Mouse (Mus musculus): ENCODE results near the gene Efcc1. TPM values are rescaled to one million over a fixed set of nuclear protein-coding genes. Genes with fewer than 3 reads are reported as not detected.

Gene Efcc1
- 1.1 and 2.5 TPM in 2 replicates for total RNA-seq (2021)
- long read RNA-seq, experiment 1, partial matches to known transcripts, result 1 of 2 reads
- long read RNA-seq, experiment 1, other reads (novel, unspliced or antisense), result 1 of 2 reads
- long read RNA-seq, experiment 2, partial matches to known transcripts, result 0 of 3 reads
- long read RNA-seq, experiment 2, other reads (novel, unspliced or antisense), result 1 of 3 reads

DNA sequence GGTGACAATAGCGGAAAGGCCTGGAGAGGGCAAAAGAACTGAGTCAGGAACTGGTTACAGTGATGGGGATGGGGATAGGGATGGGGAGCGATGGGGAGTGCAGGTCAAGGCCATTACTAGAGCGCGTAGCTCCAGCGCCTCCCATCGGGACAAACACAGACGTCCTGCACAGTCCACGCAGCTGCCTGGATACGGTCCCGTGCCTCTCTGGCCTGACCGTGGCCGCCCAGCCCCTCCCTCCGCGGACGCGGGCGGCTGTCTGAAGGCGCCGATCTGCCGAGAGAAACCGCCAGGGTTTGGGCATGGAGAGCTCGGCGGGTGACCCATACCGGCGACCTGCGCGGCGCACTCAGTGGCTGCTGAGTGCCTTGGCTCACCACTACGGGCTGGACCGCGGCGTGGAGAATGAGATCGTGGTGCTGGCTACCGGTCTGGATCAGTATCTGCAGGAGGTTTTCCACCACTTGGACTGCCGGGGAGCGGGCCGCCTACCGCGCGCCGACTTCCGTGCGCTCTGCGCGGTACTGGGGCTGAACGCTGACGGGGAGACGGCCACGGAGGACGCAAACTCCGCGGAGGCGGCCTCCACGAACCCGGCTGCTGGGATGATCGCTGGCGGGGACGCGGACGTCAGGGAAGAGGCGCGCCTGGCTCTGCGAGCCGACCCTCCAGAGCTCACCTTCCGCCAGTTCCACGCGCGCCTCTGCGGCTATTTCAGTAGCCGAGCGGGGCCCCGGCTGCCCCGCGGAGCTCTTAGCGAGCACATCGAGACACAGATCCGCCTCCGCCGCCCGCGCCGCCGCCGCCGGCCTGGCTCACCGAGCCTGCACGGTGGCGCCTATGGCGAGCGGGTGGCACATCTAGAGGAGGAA lies at the start of gene Efcc1:
Efcc1 (plus strand) TSS at position 279 of the 872 bp plus-strand sequence.
- DNase-seq, result peak; percentile 44

DNA sequence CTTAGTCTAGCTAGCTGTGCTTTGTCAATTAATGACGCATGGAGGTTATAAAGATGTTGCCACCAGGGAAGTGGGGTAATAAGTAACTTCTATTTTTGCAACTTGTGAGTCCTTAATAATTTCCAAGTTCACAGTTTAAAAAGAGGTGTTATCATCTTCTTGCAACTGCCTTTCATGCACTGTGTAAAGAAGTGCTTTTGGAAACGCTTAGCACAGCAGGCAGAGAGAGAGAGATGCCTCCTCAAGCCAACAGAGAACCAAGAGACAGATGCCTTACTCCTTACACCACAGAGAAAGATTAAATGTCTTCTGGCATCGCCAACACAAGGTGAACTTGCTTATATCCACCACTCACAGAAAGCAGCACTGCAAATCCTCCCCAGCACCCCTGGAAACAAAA lies 34.7 kb upstream of the Efcc1 start:
- no peak for DNase-seq

DNA sequence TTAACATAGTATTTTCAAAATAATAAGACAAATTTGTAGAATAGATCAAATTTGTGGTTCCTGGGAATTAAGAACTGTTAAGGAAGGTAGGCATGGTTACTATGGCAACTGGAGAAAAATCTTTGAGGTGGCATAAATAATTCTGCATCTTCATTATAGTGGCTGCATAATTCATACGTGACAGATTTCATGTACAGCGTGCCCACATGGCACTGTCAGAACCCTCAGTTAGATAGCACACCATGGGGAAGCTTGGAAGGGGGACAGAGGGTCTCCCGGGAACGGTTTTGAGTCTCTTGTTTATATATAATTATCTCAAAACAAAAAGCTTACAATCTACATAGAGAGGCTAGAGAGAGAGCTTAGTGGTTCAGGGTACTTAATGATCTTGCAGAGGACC lies 34.1 kb upstream of the Efcc1 start:
- no peak for DNase-seq

DNA sequence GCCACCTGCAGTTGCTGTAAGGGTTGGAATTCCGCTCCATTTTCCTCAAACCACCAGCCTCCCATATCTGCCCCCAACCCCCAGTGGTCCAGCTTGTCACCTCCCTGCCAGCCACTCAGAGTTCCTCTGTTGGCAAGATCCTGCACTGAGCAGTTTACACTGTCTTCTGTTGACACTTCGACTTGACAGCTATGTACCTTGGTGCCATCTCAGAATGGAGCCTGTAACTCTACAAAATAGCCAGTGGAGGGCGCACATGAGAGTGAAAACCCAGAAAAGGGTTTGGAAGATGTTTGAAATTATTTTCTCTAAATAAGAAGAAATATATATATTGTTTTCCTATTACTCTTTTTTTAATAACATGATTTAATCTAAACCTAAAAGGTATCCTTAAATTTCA lies 24.4 kb upstream of the Efcc1 start:
- DNase-seq, result peak; percentile 9

DNA sequence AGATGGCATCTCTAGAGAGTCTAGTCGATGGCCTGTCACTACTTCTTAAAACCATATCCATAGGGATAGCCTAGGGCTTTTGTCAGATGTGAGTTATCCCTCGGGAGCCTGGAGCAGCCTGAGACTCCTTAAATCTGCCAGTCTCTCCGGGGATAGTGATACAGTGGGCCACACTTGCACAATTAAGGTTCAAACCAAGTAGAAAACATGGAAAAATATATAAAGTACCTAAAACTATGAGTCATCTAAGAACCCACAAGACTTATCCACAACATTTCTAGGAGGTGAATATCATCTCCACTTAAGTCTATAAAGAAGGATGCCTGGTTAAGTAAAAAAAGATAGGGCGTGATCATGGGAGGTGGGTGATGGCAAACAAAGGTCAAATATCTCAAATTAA lies 18.4 kb upstream of the Efcc1 start:
- no peak for DNase-seq

DNA sequence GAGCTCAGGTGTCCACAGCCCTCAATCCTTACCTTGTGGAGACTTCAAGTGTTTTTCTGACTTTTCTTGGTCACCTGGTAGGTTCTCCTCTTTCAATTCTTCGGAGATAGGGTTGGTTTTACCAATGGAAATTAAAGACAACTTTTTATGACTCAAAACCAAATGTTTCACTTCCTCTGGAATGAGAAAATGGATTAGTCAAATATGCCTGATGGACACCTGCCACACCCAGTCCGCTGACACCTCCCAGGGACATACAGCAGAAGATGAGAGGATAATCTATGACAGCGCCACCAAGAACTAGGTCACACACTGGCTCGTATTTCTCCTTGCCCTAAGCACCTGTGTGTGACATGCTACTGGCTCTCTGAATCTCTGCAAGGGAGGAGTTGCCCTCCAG lies 16.6 kb upstream of the Efcc1 start:
- DNase-seq, result no peak

DNA sequence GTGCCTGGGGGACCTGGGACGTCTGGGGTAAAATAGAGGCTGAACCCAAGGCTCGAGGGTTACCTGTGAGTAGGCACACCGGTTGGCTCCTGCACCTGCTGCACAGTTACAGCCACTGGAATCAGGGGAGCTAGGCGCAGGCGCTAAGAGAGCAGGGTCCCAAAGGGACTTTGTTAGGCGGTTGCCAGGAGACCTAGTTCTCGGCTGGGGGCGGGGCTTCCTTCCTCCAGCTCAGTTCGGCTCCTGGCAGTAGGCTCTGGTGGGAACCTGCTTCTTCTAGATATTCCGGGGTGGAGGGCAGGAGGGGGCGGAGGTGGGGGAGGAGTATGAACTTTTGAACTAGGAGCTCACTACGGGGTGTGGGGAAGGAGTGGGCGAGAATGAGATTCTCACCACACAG lies 8.0 kb upstream of the Efcc1 start:
- DNase-seq, result peak; percentile 64

DNA sequence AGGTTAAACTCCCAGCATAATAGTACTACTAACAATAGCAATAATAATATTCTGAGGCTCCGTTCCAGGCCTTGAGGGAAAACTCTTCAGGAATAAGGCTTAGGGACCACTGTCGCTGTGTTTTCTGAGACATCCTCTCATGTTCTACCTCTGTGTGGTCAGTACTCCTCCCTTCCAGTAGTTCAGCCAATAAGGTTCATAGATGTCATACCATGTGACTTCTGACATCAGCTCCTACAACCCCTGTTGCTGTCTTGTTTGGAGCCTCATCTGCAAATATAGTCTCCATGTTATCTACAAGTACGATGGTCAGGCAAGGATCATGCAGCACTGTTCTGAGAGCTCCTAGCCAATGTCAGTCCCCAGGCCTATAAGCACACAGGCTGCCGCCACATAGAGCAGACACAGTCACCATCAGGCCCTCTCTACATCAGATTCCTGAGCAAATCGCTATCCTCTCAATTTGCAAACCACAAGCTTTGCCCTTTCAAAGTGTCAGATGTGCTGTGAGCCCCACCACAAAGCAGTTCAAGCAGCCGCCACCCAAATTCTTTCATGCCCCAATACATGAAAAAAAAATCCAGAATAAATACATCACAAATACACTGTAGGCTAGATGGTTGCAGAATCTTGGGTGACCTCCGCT lies 5.3 kb upstream of the Efcc1 start:
- no peak for DNase-seq

DNA sequence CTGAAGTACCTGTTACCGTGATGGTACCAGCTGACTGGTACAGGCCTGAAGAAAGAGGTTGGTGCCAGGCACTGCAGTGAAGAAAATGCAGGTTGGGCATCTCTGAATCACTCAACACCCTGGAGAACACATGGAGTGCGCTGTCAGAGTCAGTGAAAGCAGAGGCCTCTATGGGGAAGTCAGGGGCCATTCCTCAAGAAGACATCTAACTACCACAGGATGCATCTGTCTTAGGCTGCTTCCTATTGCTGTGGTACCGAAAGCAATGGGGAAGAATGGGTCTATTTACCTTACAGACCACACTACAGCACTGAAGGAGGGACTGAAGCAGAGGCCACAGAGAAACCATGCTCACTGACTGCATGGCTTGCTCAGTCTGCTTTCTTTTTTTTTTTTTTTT lies 2.6 kb upstream of the Efcc1 start:
- DNase-seq, result no peak

DNA sequence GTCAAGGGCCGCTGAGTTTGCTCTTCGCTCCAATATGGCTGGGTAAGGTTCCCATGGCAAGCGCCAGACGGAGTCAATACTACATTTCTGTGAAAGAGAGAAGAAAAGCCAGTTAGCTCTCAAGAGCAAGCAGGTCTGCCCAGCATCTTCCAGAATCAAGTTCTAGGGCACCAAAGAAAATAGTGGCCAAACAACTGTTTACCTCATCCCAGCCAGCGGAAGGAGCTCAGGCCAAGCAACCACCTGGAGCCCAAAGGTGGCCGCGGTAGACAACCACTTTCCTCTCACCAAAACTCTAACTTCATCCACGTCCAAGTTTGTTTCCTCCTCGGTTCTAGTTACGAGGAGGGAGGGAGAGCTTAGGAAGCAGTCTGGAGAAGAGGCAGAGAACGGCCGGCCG lies 528 bp upstream of the Efcc1 start:
- DNase-seq, result no peak

DNA sequence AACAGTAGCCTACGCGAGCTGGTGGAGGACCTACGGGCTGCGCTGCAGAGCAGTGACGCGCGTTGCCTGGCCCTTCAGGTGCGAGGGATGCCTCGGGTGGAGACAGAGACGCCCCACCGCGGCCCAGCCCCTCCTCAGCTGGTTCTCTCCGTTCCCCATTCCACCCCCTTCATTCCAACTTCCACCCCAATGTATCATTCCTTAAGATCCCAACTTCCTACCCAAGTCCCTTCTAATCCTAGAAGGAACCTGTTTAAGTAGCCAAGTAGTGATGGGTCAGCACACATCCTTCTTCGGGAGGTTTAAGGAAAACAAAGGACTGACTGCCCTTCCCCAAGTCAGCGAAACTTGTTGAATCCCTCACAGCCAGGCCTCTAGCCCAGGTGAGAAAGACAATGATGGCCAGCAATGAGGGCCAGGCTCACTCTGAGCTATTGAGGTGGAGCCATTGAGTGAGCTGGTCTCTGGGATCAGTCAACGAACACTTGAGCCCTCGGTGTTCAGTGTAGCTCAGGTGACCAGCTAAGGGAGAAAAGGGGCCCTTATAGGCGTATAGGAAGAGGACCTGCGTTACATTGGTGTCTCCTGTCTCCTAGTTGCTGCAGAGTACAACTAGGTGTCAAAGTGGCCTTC lies 910 bp downstream of the Efcc1 start:
- DNase-seq, result no peak

DNA sequence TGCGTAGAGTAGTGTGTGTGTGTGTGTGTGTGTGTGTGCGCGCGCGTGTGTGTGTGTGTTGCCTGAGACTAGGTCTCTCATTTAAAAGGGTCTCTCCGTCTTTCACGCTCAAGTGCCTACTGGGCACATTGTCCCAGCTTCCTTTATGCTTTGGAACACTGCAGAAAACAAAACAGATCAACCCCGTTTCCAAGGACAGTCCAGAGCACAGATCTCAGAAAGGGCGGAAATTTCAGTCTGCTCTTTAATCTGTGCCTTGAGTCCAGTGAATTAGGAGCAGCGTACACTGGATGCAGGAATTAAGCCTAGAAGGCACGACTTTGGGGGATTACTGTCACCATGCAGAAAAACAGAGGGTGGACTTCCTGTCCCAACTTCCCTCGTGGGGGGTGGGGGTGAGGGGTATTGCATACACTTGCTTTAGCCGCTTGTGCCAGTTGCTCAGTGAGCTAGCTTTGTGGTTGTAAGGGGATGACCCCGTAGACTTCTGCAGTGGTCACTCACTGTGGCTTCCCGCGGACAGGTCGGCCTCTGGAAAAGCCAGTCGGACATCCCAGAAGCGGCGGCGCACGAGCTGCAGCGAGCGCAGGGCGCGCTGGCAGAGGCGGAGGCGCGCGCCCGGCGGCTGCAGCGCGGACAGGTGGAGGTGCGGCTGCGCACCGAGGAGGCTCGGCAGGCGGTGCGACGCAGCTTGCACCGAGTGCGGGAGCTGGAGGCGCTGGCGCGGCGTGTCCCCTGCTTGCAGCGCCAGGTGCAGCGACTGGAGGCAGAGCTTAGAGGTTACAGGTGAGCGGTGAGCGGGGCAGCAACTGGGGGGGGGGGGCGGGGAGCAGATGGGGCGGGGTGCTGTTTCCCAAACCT lies 1.7 kb downstream of the Efcc1 start:
- no peak for DNase-seq

DNA sequence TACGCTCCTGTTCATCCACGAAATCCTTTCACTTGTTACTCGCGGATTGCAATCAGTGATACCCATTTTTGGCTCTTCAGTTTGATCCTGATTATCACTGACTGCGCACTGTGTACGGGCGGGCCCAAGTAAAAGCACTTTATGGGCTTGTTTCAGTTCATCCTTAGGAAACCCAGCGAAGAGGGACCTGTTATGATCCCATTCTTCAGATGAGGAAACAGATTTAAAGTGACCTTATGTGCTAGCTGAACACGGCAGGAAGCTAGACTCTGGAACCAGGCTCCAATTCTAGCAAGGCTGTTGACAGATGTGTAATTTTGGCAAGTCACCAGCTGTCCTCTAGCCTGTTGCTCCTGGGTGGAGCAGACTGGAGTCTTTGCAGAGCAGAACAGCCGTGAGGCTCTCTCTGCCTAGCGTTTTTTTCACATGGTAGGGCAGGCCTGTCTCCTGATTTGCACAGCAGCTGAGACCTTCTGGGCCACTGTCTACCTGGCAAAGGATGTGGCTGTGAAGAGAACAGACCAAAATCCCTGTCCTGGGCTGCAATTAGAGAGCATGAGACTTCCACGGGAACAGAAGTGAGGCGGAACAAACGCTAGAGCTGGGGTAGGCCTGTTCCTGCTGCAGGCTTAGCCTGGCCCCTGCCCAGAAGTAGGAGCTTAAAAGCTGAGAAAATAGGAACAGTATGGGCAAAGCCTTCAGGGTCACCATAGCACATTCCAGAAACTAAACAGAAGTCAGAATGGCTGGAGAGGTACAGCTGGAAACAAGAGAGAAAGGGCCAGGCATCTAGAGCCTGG lies 2.7 kb downstream of the Efcc1 start:
- DNase-seq, result peak; percentile 38

DNA sequence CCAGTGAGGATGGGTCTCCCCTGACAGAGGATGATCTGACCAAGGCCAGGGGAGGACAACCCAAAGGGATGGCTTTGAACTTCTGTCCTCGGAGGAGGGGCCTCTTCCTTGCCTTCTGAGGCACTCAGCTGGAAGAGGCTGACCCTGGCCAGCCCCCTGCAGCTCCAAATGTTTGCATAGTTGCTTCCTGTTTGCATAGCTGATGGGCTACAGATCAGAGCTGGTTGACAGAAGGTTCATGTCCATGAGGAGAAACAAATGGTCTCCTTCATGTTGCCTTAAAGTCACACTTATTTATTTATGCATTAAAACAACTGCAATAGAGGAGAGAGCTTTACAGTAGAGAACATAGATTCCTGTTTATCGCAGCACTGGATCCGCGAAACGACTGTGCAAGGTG lies 3.5 kb downstream of the Efcc1 start:
- no peak for DNase-seq

DNA sequence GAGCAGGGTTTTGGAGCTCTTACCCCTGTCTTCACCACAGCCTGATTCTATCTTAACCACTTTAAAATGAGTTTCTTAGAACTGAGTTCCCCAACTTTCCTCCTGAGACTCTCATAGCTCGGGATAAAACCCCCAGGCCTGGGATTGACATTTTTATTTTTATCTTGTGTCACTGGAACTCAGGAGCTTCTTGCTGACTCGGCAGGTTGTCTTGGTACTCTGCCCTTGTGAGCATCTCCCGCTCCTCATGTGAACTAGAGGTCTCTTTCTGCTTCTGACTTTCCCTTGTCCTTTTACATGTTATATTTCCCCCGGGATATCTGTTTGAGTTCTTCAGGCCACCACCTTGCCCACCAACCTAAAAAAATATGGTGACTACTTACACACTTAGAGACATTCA lies 6.3 kb downstream of the Efcc1 start:
- no peak for DNase-seq

DNA sequence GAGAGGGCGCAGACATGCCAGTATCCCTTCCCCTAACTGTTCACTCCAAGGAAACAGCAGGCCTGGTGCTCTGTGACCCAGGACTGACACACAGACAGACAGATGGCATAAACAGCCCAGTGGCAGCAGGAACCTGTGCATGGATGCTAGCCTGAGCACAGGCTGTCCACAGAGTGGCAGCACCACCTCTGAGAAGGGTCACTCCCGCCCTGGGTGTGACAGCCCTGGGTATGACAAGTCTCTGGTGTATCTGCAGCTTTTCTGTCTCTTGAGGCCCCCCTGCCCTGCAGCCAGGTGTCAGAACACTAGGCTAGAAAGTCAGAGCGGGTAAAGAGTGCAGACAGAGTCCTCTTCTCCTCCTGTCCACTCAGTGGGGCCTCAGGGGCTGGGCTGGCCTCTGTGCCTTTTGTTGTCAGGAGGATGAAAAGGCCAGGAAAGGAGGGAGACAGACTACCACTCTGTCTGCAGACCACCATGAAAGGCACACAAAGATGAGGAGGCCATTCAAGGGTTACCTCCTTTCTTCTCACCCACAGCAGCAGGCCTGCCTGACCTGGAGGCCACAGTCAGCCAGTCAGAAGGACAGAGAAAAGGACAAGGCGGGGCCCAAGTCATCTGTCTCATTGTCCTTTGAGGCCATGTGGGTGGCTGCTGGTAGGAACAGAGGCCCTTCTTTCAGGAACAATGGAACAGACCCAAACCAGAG lies 7.4 kb downstream of the Efcc1 start:
- DNase-seq, result peak; percentile 27

DNA sequence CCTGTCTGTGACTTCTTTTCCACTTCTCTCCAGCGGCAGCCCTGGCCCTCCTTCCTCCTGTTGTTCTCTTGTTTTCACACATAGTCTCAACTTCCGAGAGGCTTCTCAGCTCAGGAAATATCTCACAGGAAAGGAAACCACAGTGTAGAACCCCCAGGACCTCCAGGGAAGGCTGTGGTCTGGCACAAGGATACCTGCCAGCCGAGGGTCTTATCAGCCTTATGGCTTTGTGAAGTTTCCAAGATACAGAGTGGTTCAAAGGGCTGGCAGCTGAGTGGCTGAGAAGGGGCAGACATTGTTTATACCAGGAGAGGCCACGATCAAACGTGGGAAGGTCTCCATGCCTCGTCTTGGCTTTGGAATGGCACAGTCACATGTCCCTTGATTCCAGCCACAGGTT lies 9.2 kb downstream of the Efcc1 start:
- DNase-seq, result no peak

DNA sequence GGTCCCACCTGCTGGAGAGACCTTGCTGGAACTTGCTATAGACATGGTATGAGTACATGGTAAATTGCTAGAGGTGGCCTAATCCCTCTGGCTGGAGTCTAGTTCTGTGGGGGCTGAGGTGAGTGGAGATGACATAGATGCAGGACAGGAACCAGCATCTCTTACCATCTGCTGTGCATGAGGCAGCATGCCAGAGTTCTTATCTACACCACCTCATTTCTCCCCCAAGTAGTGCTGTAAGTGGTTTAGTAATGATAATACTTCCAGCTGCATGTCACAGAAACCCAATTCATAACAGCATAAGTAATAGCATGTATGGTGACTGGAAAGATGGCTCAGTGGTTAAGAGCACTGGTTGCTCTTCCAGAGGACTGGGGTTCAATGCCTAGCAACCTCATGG lies 9.8 kb downstream of the Efcc1 start:
- DNase-seq, result no peak

DNA sequence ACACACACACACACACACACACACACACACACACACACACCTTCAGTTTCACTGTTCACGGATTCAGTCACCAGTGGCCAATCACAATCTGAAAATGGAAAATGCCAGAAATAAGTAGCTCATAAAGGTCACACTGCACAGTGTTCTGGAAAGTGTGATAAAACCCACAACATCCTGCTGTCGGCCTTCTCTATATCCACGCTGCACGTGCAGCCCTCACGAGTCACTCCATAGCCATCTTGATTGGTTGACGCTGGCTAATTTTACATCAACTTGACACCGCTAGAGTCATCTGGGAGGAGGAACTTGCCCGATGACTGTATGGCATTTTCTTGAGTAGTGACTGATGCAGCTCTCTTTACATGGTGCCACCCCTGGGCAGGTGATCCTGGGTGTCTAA lies 11.3 kb downstream of the Efcc1 start:
- no peak for DNase-seq

DNA sequence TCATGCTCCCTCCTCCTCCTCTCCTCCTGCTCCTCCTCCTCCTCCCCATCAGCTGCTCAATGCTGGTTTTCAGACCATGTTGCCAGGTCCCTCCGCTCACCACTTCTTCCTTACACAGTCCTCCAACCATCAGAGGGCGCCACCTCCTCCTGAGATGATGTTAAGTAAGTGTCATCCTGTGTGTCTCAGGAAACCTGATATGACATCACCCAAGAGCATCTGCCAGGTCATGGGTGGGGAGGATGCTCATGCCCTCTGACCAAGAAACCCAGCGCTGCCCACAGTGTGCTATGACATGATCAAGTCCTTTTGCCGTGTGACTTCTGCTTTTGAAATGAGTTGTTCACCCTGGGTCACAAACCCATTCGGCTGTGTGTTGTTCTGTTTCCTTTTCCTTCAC lies 12.1 kb downstream of the Efcc1 start:
- DNase-seq, result peak; percentile 42

DNA sequence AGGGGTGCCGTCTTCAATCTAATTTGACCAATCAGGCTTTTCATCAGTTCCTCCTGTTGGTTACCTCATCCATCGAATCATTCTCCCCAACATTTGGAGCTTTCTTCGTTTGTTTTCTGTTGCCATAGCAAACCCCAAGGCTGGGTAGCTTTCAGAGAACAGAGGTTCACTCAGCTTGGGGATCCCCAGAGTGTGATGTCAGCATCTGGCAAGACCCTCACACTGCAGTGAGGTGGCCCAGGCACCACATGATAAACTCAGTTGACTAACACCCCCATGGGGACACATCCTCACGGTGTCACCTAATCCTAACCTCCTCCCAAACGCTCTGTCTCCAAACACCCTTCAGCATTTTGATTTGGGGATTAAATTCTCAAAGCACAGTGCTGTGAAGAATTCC lies 12.6 kb downstream of the Efcc1 start:
- DNase-seq, result no peak

Measured in adrenal gland, postnatal 14 days (tissue).